17 mouse cellular contexts compared by ENCODE assay signal in the genomic region with DNA sequence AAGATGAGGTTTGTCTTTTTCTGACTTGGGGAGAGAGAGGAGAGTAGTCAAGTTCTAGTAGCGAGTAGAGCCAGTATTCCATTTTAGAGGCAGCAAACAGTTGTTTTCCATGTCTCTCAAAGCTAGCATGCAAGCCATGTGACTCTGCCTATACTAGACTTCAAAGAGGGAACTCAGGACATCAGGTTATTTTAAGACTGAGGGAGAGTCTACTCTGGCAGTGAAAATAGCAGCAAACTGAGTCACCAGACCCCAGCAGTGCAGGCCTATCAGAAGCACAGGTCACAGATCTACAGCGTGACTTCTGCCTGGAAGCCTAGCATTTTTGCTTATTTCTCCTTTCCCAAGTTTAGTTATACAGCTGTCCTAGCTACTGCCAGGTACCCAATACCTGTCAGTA. TPM values are rescaled to one million over a fixed set of nuclear protein-coding genes. Genes with fewer than 3 reads are reported as not detected.
A peak's percentile ranks its signal among the peaks of the same experiment; 100 is the strongest.
DNase-seq lines count a peak whose midpoint lies in the region; ATAC-seq and TF ChIP-seq lines count a peak whose summit lies in the region.
"Had no signal": no experiment of that assay in that cellular context is flagged by ENCODE, and none has a peak within 500 bp of the region (broad histone marks: within the 10 kb centered on the region; RNA-seq: fewer than 3 reads in every experiment).

No protein-coding gene starts in this region.

- peaks cover 4% of the 10 kb centered on the region for H3K4me1 ChIP-seq in heart, adult 2 months (ENCODE audit: control insufficient read depth, insufficient read depth, low read length)
- H3K4me1 ChIP-seq: embryonic facial prominence, embryonic 15.5 days; kidney, embryonic 15.5 days; limb, embryonic 13.5 days; lung, embryonic 15.5 days had no signal

- ATAC-seq in monocyte, adult 5-6 weeks (replicated peaks; ENCODE audit: insufficient number of reproducible peaks, low FRiP score, low TSS enrichment, poor library complexity, severe bottlenecking) = no peak
- ATAC-seq: activated CD4-positive, CD25-positive, alpha-beta regulatory T cell, adult 4 months; inflammation-experienced regulatory T-cells, adult 6 months had no signal

- H3K9ac ChIP-seq in heart, adult 2 months (ENCODE audit: low read depth, low read length) = no peak overlapping the region; the same call in 1 of the 2 replicates
- H3K9ac ChIP-seq: embryonic facial prominence, embryonic 15.5 days; kidney, embryonic 15.5 days; limb, embryonic 13.5 days; lung, embryonic 15.5 days had no signal

- H3K27ac ChIP-seq in heart, adult 2 months = peak overlapping the region; percentile 90
- H3K27ac ChIP-seq: embryonic facial prominence, embryonic 15.5 days; kidney, embryonic 15.5 days; limb, embryonic 13.5 days; lung, embryonic 15.5 days; midbrain, embryonic 10.5 days had no signal

- peaks cover 3% of the 10 kb centered on the region; the same call in 1 of the 2 replicates for H3K79me2 ChIP-seq in heart, adult 2 months (replicated peaks; ENCODE audit: control insufficient read depth, insufficient read depth, low read length)

- TF ChIP-seq POLR2A in heart, adult 2 months (IDR thresholded peaks at IDR 0.05; ENCODE audit: insufficient read depth, low read depth, low read length) = 0 out of 2 replicates have a peak, but pooled peaks have one; percentile 36

- peak in 1 of 2 experiments; percentile 42 for DNase-seq in heart, adult 2 months
- no peak for DNase-seq in heart, postnatal 36 days
- DNase-seq in NIH3T3 (ENCODE audit: low read depth) = peak; percentile 50
- peak; percentile 59 for DNase-seq in heart, adult 8-10 months (ENCODE audit: low spot score)
- peak; percentile 32 to 47 for DNase-seq in heart, postnatal 10 days
- no peak for DNase-seq in kidney, adult 18-20 months
- DNase-seq in lung, postnatal 4 days = no peak
- DNase-seq: cerebellum, adult 11-12 months; thymus, adult 2 months had no signal

- WGBS in heart, adult 2 months = 63% methylated on average over 2 of the region's 2 CpGs

- peak; percentile 69; the same call in 1 of the 2 replicates for TF ChIP-seq EP300 in heart, adult 2 months (IDR thresholded peaks at IDR 0.05; ENCODE audit: insufficient read depth, low read depth, low read length)

- intact Hi-C loops in heart, adult 2 months (cut with DNase I) = loop anchor here (2.0 kb wide), 1 partner anchor 25 kb away; a partner anchor contains a TSS
- intact Hi-C loops in heart, postnatal 36 days (cut with DNase I) = no loop called here
- intact Hi-C loops in heart, postnatal 10 days (cut with DNase I) = no loop called here

- peaks cover 54% of the 10 kb centered on the region for H3K36me3 ChIP-seq in heart, adult 2 months (ENCODE audit: control insufficient read depth, insufficient read depth, low read length)

- H3K4me3 ChIP-seq in heart, adult 2 months = no peak overlapping the region
- H3K4me3 ChIP-seq: embryonic facial prominence, embryonic 15.5 days; kidney, embryonic 15.5 days; limb, embryonic 13.5 days; lung, embryonic 15.5 days; midbrain, embryonic 10.5 days had no signal

- H3K27me3 ChIP-seq in heart, adult 2 months (ENCODE audit: control insufficient read depth, insufficient read depth, low read length) = no peaks in the 10 kb centered on the region
- H3K27me3 ChIP-seq: embryonic facial prominence, embryonic 15.5 days; kidney, embryonic 15.5 days; limb, embryonic 13.5 days; lung, embryonic 15.5 days had no signal

- no peak for TF ChIP-seq CTCF in heart, adult 2 months (IDR thresholded peaks at IDR 0.05)

RNA-seq across cellular contexts. Expression of a gene that starts 25.9 kb away (rescaled TPM):
- total RNA-seq in heart, adult 2 months (2021) = 100 to 1,000 TPM; 143 to 147 TPM
- 63.2 and 101 TPM in 2 replicates for polyA plus RNA-seq in heart, adult 2 months (2012; rRNA removed)
- total RNA-seq in heart, postnatal 36 days (2021) = 100 to 1,000 TPM; 139 to 149 TPM
- 100 to 1,000 TPM; 128 to 169 (median 144) TPM for total RNA-seq in heart, adult 8-10 months (2022)
- 100 to 1,000 TPM; 210 to 211 TPM for total RNA-seq in heart, postnatal 10 days (2021)
- total RNA-seq in monocyte, adult 5-6 weeks (2017) = 160 to 175 TPM (median 162 TPM) in 3 replicates

RNA-seq across cellular contexts. Expression of a gene that starts 47.7 kb away (rescaled TPM):
- total RNA-seq in heart, adult 2 months (2021) = 1 to 10 TPM; 5.9 to 6.4 TPM
- 3.7 and 5.2 TPM in 2 replicates for polyA plus RNA-seq in heart, adult 2 months (2012; rRNA removed)
- 1 to 10 TPM; 6.2 to 7.3 TPM for total RNA-seq in heart, postnatal 36 days (2021)
- 1 to 10 TPM; 6.6 to 7.3 (median 7.1) TPM for total RNA-seq in heart, adult 8-10 months (2022)
- 1 to 10 TPM; 8.7 to 9.3 TPM for total RNA-seq in heart, postnatal 10 days (2021)
- 7.6 to 9.9 TPM (median 9.0 TPM) in 3 replicates for total RNA-seq in monocyte, adult 5-6 weeks (2017)

RNA-seq across cellular contexts. Expression of a gene that starts 47.8 kb away (rescaled TPM):
- 10 to 100 TPM; 58.2 to 66.9 TPM for total RNA-seq in heart, adult 2 months (2021)
- 34.0 and 59.2 TPM in 2 replicates for polyA plus RNA-seq in heart, adult 2 months (2012; rRNA removed)
- total RNA-seq in heart, postnatal 36 days (2021) = 10 to 100 TPM; 49.4 to 69.0 TPM
- 10 to 100 TPM; 60.2 to 77.1 (median 64.7) TPM for total RNA-seq in heart, adult 8-10 months (2022)
- 10 to 100 TPM; 49.8 to 53.1 TPM for total RNA-seq in heart, postnatal 10 days (2021)
- total RNA-seq in monocyte, adult 5-6 weeks (2017) = 123 to 188 TPM (median 140 TPM) in 3 replicates

Comparison
In these comparisons a context has a peak if more than half of its experiments do, and no peak if none do; other contexts are left out.
1. DNase-seq: peak in NIH3T3 (single experiment), heart, adult 8-10 months (single experiment) and heart, postnatal 10 days (2 of 2); none in heart, postnatal 36 days (0 of 2), kidney, adult 18-20 months (single experiment) and lung, postnatal 4 days (0 of 2).